Mouse (Mus musculus) left cerebral cortex, adult 2 months (tissue): Measurements from ENCODE around the gene Ech1. TPM values are rescaled to one million over a fixed set of nuclear protein-coding genes. Genes with fewer than 3 reads are reported as not detected.

Experiments
- DNase-seq, 2 experiments: peaks; one replicate each; pipeline ENCODE4 v3.0.0; 2021 to 2022; ENCODE audit warnings: low spot score in 2 of 2, mixed read lengths in 1 of 2; ENCODE audit errors: extremely low spot score in 1 of 2
- H3K27ac ChIP-seq: fragments of 200-600 bp; 2 replicates; pipeline ENCODE4 v1.8.1; 2022
- H3K4me3 ChIP-seq: fragments of 200-600 bp; 2 replicates; pipeline ENCODE4 v1.8.1; 2022
- CTCF ChIP-seq: fragments of 200-600 bp; IDR thresholded peaks from 2 replicates; pipeline ENCODE4 v1.8.1; 2022; ENCODE audit warnings: antibody characterized with exemption, mild to moderate bottlenecking, moderate library complexity
- intact Hi-C: fragments of 180-260 bp; cut with DNase I; formaldehyde crosslinking; loops from one replicate; pipeline ENCODE4 v1.15.1; 2025
- total RNA-seq, 2 experiments: library from RNA; stranded (reverse); gene quantifications; 2 replicates each; pipeline ENCODE4 v1.2.3; 2021

Ech1 gene
- total RNA-seq, 2 experiments from 2014 or later, result 46.3 to 49.8 TPM

GRCm38 (mm10) chr7:28807641-28808220, 17.3 kb upstream of the Ech1 start:
- H3K27ac ChIP-seq, result peak overlapping the region; percentile 100
- intact Hi-C loops, result no loop called here
- no peak for TF ChIP-seq CTCF
- DNase-seq, result no peak
- H3K4me3 ChIP-seq, result peak overlapping the region; percentile 93; the same call in 1 of the 2 replicates

- Histone ChIP-seq H3K4me3 (peak within 1 kb of the TSS; percentile 93), H3K27ac (peak within 1 kb of the TSS; percentile 100)
- intact Hi-C loops, result no loop called here
- no peak for DNase-seq
- no peak for TF ChIP-seq CTCF
Measured at GRCm38 (mm10) chr7:28808221-28808941, 16.6 kb upstream of the Ech1 start, which contains the start of gene Hnrnpl. TSS of gene Hnrnpl (plus strand) at chr7:28808541.

- intact Hi-C loops, result no loop called here
- TF ChIP-seq CTCF, result no peak
- peak overlapping the region; percentile 93 for H3K4me3 ChIP-seq
- peak; percentile 95 to 96 for DNase-seq
- peak overlapping the region; percentile 100 for H3K27ac ChIP-seq
Measured at GRCm38 (mm10) chr7:28808957-28809393, 16.0 kb upstream of the Ech1 start.

- H3K4me3 ChIP-seq, result peak overlapping the region; percentile 93
- intact Hi-C loops, result loop anchor here (1.0 kb wide), 1 partner anchor 16 kb away; the partner anchor contains the start of gene Ech1
- no peak; the same call in 1 of the 2 replicates for TF ChIP-seq CTCF
- H3K27ac ChIP-seq, result peak overlapping the region; percentile 100
- DNase-seq, result peak; percentile 42 to 46
Measured at GRCm38 (mm10) chr7:28809401-28810089, 15.5 kb upstream of the Ech1 start.

- peak overlapping the region; percentile 93 for H3K4me3 ChIP-seq
- intact Hi-C loops, result loop anchor here (1.0 kb wide), 1 partner anchor 15 kb away; the partner anchor contains the start of gene Ech1
- TF ChIP-seq CTCF, result peak; percentile 69
- DNase-seq, result peak; percentile 96 to 99
- peak overlapping the region; percentile 100 for H3K27ac ChIP-seq
Measured at GRCm38 (mm10) chr7:28810107-28811066, 14.6 kb upstream of the Ech1 start.

- Histone ChIP-seq H3K4me3 (peak overlapping the region; percentile 91), H3K27ac (peak overlapping the region; percentile 100)
- TF ChIP-seq CTCF, result no peak
- peak; percentile 94 for DNase-seq
- intact Hi-C loops, result no loop called here
Measured at GRCm38 (mm10) chr7:28811228-28811627, 13.8 kb upstream of the Ech1 start.

GRCm38 (mm10) chr7:28811640-28812275, 13.3 kb upstream of the Ech1 start:
- no peak for TF ChIP-seq CTCF
- no peak for DNase-seq
- Histone ChIP-seq H3K4me3 (peak overlapping the region; percentile 91), H3K27ac (peak overlapping the region; percentile 100; the same call in 1 of the 2 replicates)
- intact Hi-C loops, result no loop called here

- intact Hi-C loops, result no loop called here
- peak overlapping the region; percentile 91 for H3K4me3 ChIP-seq
Measured at GRCm38 (mm10) chr7:28812436-28812835, 12.6 kb upstream of the Ech1 start.

GRCm38 (mm10) chr7:28812949-28813348, 12.1 kb upstream of the Ech1 start:
- intact Hi-C loops, result loop anchor here (1.0 kb wide), 1 partner anchor 8 kb away; no protein-coding TSS in a partner anchor
- TF ChIP-seq CTCF, result peak; percentile 36
- DNase-seq, result no peak
- H3K27ac ChIP-seq, result no peak overlapping the region
- H3K4me3 ChIP-seq, result peak overlapping the region; percentile 27; the same call in 1 of the 2 replicates

More at GRCm38 (mm10) chr7:28812436-28812835, 12.6 kb upstream of the Ech1 start:
- peak overlapping the region; percentile 5; the same call in 1 of the 2 replicates for H3K27ac ChIP-seq
- no peak for DNase-seq
- no peak for TF ChIP-seq CTCF

- no peak for DNase-seq
- Histone ChIP-seq H3K27ac (no peak overlapping the region), H3K4me3 (no peak overlapping the region)
- no peak for TF ChIP-seq CTCF
- intact Hi-C loops, result no loop called here
Measured at GRCm38 (mm10) chr7:28814306-28815034, 10.5 kb upstream of the Ech1 start.
